Mouse (Mus musculus): ENCODE results near the gene Klf5. TPM values are rescaled to one million over a fixed set of nuclear protein-coding genes. Genes with fewer than 3 reads are reported as not detected.

The Klf5 gene
- polyA plus RNA-seq, 1 experiment from 2014 or later = 2.7 TPM

Other genes with a start within 250 kb of the Klf5 start
- gene Pibf1, start 199.3 kb upstream of the Klf5 start, polyA plus RNA-seq (2014; fragmentation: Nextera tagmentation; extraction: Ambion mirVana) = 18.5 and 19.3 TPM in 2 replicates
- gene Dis3, start 198.9 kb upstream of the Klf5 start, polyA plus RNA-seq (2014; fragmentation: Nextera tagmentation; extraction: Ambion mirVana) = 23.5 and 34.2 TPM in 2 replicates